Mouse (Mus musculus) embryonic facial prominence, embryonic 14.5 days (tissue): ENCODE measurements at regions not wholly inside any gene's neighbourhood (a gene's known extent, or its start where the extent isn't known, plus 50 kb on each side); places are given as distances from the start of the nearest gene placed in this dataset.

Experiments
- ATAC-seq: fragments of 200-750 bp; cut with Nextera tagmentation; 2 replicates; pipeline ENCODE4 v1.8.0; 2017; ENCODE audit warnings: low read depth, moderate number of reproducible peaks, moderate TSS enrichment
- DNase-seq: peaks from one replicate; pipeline ENCODE4 v3.0.0-alpha.2; 2015; ENCODE audit warnings: low spot score
- H3K27ac ChIP-seq: fragments of 300-500 bp; sonication (generic); replicated peaks from 2 replicates; pipeline ENCODE4 v1.5.1; 2014; ENCODE audit warnings: low read depth, mild to moderate bottlenecking, low read length, moderate library complexity
- H3K27me3 ChIP-seq: fragments of 300-500 bp; sonication (generic); replicated peaks from 2 replicates; pipeline ENCODE4 v1.6.1; 2014; ENCODE audit warnings: low read length; ENCODE audit not compliant: control insufficient read depth, insufficient read depth
- H3K36me3 ChIP-seq: fragments of 300-500 bp; sonication (generic); 2 replicates; pipeline ENCODE4 v1.6.1; 2014; ENCODE audit warnings: low read length, mixed read lengths; ENCODE audit not compliant: control insufficient read depth, insufficient read depth
- H3K4me1 ChIP-seq: fragments of 300-500 bp; sonication (generic); 2 replicates; pipeline ENCODE4 v1.6.1; 2014; ENCODE audit warnings: antibody characterized with exemption, low read length; ENCODE audit not compliant: control insufficient read depth, insufficient read depth
- H3K4me2 ChIP-seq: fragments of 300-500 bp; sonication (generic); 2 replicates; pipeline ENCODE4 v1.6.1; 2014; ENCODE audit warnings: low read depth, mild to moderate bottlenecking, low read length, moderate library complexity, mixed read lengths
- H3K4me3 ChIP-seq: fragments of 300-500 bp; sonication (generic); 2 replicates; pipeline ENCODE4 v1.5.1; 2014; ENCODE audit warnings: low read depth, mild to moderate bottlenecking, low read length
- H3K9ac ChIP-seq: fragments of 300-500 bp; sonication (generic); 2 replicates; pipeline ENCODE4 v1.6.1; 2014; ENCODE audit warnings: low read depth, mild to moderate bottlenecking, low read length, moderate library complexity, mixed read lengths
- H3K9me3 ChIP-seq: fragments of 300-500 bp; sonication (generic); 2 replicates; pipeline ENCODE4 v1.6.1; 2016; ENCODE audit warnings: low read length; ENCODE audit not compliant: control insufficient read depth
- WGBS: fragments of 180-500 bp; shearing (Covaris S2); extraction: QIAGEN DNeasy Blood & Tissue Kit; methylation state at CpG from one replicate; pipeline ENCODE4 v1.1.7; 2014; 5-methylcytosine and 5-hydroxymethylcytosine counted together

DNA sequence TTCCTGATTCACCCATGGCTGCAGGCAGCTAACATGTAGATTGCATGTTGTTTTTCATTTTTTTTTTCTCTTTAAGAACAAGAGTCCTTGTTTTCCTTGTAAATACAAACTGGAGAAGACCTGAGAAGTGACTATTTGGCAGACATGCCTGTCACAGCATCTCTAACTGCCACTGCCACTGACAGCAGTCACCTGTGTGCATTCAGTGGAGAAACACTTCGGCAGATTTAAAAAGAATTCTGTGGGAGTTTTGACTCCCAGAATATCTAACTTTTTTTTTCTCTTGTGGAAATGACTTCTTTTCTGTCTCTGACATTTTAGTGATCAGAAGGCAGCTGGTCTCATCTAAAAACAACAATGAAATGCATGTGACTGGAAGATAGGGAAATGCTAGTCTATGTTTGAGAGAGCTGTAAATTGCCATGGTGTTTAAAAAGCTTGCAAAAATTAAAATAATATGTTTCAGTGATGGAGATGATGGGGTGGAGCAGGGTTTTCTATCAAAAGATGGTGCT lies 526.0 kb upstream of the Agtr1b start:
- H3K4me3 ChIP-seq, result no peak overlapping the region
- H3K36me3 ChIP-seq, result no peaks in the 10 kb centered on the region
- no peak for DNase-seq
- H3K9ac ChIP-seq, result no peak overlapping the region
- H3K27ac ChIP-seq, result no peak overlapping the region
- 67% methylated on average over 1 of the region's 1 CpGs for WGBS
- H3K4me2 ChIP-seq, result no peak overlapping the region
- H3K4me1 ChIP-seq, result no peaks in the 10 kb centered on the region
- H3K9me3 ChIP-seq, result no peaks in the 10 kb centered on the region
- no peak for ATAC-seq
- no peaks in the 10 kb centered on the region for H3K27me3 ChIP-seq

DNA sequence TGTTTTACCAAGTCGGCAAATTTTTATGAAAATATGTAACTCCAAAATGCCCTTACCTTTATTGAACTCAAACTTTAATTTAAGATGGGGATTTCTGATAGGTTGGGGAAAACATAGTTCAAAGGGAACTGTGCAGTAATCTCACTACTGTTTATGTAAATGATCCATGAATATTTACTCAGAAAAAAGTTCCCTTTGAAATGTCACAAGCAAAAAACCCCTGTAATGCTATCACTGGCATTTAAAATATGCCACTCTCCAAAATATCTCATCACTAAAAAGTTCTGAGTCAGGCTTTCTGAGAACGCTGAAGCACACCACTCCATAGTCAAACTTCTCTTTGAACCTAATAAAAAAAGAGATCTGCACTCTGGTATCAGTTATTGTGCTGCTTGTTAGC lies 497.3 kb upstream of the Agtr1b start:
- WGBS, result 79% methylated on average over 2 of the region's 2 CpGs
- no peak for ATAC-seq

DNA sequence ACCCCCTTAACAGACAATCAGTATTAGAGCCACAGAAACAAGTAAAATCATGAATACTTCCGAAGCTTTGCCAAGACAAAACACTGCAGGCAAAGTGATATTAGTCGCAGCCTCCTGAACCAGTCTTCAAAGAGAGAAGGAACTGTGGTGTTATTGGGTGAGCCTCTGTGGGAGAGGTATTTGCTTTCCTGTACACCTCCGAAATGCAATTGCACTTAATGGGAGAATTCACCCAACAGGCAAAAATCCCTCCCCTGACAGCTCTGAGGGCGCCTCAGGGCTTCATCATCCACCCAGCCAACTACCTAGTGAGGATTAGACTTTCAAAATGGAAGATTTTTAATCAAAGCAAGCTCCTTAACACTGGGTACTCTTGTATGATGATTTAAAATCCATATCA lies 464.1 kb upstream of the Agtr1b start:
- no peak overlapping the region for H3K4me2 ChIP-seq
- no peak overlapping the region for H3K9ac ChIP-seq
- H3K4me1 ChIP-seq, result no peaks in the 10 kb centered on the region
- H3K36me3 ChIP-seq, result no peaks in the 10 kb centered on the region
- H3K4me3 ChIP-seq, result no peak overlapping the region
- DNase-seq (peak; percentile 15), ATAC-seq (no peak)
- WGBS, result 63% methylated on average over 4 of the region's 4 CpGs
- H3K9me3 ChIP-seq, result no peaks in the 10 kb centered on the region
- no peak overlapping the region for H3K27ac ChIP-seq
- no peaks in the 10 kb centered on the region for H3K27me3 ChIP-seq

More for the DNA sequence above, 497.3 kb upstream of the Agtr1b start:
- Histone ChIP-seq H3K27ac (no peak overlapping the region), H3K4me3 (no peak overlapping the region), H3K4me2 (no peak overlapping the region), H3K4me1 (no peaks in the 10 kb centered on the region), H3K9ac (no peak overlapping the region), H3K9me3 (no peaks in the 10 kb centered on the region; the same call in 1 of the 2 replicates), H3K27me3 (no peaks in the 10 kb centered on the region), H3K36me3 (no peaks in the 10 kb centered on the region)
- no peak for DNase-seq

DNA sequence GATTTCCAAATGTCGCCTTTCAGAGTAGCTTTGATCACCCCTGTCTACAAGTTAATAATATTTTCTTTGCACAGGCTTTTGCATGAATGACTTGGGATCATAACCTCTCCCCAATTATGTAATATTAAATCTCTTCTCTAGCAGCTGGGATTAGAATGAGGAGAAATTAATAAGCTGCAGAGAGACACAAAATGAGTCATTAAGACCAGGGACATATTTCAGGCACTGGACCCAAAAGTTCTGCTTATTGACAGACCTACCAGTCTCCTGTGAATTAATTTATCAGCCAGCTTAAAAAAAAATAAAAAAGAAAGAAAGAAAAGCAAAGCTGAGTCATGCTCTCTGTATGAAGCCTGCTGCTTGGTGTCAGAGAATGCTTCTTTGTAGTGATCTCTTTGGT lies 462.4 kb upstream of the Agtr1b start:
- no peak for DNase-seq
- H3K4me2 ChIP-seq, result no peak overlapping the region
- no peak overlapping the region for H3K4me3 ChIP-seq
- H3K9ac ChIP-seq, result no peak overlapping the region
- no peaks in the 10 kb centered on the region for H3K9me3 ChIP-seq
- no peaks in the 10 kb centered on the region for H3K27me3 ChIP-seq
- 48% methylated on average over 1 of the region's 1 CpGs for WGBS
- H3K36me3 ChIP-seq, result no peaks in the 10 kb centered on the region
- H3K27ac ChIP-seq, result no peak overlapping the region
- no peak for ATAC-seq
- H3K4me1 ChIP-seq, result no peaks in the 10 kb centered on the region

DNA sequence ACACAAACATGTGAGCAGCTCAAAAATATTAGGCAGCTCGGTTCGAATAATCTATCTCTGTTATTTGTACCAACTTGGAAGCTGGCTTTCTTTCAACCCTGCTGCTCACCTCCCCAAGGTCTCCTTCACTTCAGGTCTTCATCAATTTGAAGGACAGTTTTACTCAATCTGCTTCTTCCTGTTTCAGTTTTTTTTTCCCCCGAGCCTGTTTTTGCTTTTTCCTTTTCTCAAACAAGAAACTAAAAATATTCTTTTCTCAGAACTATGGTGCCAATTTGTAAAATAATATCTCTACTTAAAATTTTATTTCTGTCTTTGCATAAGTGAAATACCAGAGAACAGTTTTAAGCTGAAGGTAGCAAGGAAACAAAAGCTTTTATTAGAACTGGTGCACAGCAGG lies 461.8 kb upstream of the Agtr1b start:
- 51% methylated on average over 3 of the region's 3 CpGs for WGBS
- no peak for ATAC-seq

DNA sequence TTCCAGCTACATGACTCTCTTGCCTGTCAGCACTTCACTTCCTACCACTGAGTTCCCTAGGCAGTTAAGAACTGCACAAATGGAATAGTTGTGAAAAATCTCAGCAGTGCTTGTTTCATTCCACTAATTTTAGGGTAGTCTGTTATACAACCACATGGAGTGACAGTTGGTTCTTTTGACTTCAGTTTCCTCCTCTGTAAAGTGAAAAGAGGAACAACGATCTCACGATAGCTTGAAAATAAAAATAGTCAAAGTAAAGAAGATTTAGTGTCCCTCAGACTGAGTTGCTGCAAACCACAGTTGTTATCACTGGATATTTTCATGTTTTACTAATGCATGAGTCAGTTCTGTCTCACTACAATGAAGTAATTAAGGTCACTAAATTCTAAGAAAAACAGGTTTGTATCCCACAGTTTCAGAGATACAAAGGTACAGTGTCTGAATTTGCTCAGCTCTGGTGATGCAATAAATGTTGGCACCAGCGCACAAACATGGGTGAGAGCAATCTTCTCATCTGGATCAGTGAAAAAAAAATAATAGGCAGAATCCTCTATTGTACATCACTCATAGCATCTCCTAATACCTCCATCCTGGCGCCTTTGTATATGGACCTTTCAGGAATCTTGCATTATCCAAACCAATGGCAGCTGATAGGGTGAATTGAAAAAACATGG lies 458.8 kb upstream of the Agtr1b start:
- H3K4me3 ChIP-seq, result no peak overlapping the region
- no peaks in the 10 kb centered on the region for H3K9me3 ChIP-seq
- H3K36me3 ChIP-seq, result no peaks in the 10 kb centered on the region
- H3K4me2 ChIP-seq, result no peak overlapping the region
- no peaks in the 10 kb centered on the region for H3K27me3 ChIP-seq
- DNase-seq (no peak), ATAC-seq (no peak)
- no peak overlapping the region for H3K9ac ChIP-seq
- H3K4me1 ChIP-seq, result no peaks in the 10 kb centered on the region
- 85% methylated on average over 4 of the region's 4 CpGs for WGBS
- no peak overlapping the region for H3K27ac ChIP-seq

More for the DNA sequence above, 461.8 kb upstream of the Agtr1b start:
- Histone ChIP-seq H3K4me3 (no peak overlapping the region), H3K9me3 (no peaks in the 10 kb centered on the region), H3K9ac (no peak overlapping the region), H3K4me2 (no peak overlapping the region), H3K27ac (no peak overlapping the region), H3K27me3 (no peaks in the 10 kb centered on the region), H3K36me3 (no peaks in the 10 kb centered on the region), H3K4me1 (no peaks in the 10 kb centered on the region)
- no peak for DNase-seq

DNA sequence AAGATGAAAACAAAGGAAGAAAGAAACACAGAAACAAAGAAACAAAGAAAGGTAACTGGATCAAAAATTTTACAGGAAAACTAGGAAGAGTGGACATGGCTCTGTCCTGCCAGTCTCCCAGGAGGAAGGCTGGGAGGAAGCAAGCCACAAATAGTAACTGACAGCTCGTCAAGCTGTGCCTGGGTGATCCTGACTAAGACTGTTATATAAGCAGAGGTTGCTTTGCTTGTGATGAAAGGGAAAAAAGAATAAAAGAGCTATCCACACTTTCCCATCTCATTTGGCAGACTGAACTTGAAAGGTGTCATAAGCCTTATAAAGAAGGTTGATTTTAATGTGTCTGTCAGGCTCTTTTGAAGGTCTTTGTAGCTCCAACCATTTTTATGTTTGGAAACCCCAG lies 455.2 kb upstream of the Agtr1b start:
- Histone ChIP-seq H3K4me3 (no peak overlapping the region), H3K4me2 (no peak overlapping the region), H3K27me3 (no peaks in the 10 kb centered on the region), H3K9me3 (no peaks in the 10 kb centered on the region), H3K36me3 (no peaks in the 10 kb centered on the region), H3K27ac (no peak overlapping the region), H3K4me1 (no peaks in the 10 kb centered on the region), H3K9ac (no peak overlapping the region)
- ATAC-seq (no peak), DNase-seq (no peak)
- 15% methylated on average over 1 of the region's 1 CpGs for WGBS

DNA sequence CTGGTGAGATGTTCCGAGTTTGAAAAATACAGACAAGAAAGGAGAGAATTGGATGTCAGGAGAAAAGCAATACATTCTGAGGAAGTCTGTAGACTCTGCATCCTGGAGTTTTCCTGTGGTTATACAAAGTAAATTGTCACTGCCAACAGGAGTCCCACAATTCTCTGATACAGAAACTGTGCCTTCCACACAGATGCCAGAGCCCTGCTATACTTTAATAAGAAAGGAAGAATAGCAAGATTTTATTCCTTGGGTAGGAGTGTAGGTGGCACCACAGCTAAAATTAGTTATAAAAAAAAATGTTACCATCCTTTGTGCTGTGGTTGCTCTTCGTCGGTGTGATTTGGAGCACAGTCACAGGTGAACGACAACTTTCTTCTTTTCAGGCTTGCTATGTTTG lies 454.7 kb upstream of the Agtr1b start:
- Histone ChIP-seq H3K4me1 (no peaks in the 10 kb centered on the region), H3K27me3 (no peaks in the 10 kb centered on the region), H3K27ac (no peak overlapping the region), H3K4me3 (no peak overlapping the region), H3K9me3 (no peaks in the 10 kb centered on the region), H3K4me2 (no peak overlapping the region), H3K36me3 (no peaks in the 10 kb centered on the region), H3K9ac (no peak overlapping the region)
- ATAC-seq, result no peak
- 76% methylated on average over 4 of the region's 4 CpGs for WGBS
- no peak for DNase-seq

DNA sequence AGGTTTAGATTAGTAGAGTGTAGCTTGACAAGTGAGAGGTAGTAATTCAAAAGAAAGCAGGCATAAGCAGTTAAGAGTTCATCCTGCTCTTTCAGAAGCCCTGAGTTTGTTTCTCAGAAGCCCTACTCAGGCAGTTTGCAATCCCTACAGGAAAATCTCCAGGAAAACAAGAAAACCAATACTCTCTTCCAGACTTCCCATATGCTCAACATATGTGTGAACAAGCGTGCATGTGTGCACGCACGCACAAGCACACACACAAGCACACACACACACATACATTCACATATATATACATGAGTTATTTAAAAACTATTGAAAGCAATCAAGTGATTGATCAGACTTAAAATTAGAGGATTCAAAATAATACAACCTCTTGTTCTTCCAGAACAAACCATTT lies 453.1 kb upstream of the Agtr1b start:
- no peak overlapping the region for H3K9ac ChIP-seq
- no peak overlapping the region for H3K4me3 ChIP-seq
- DNase-seq (peak; percentile 20), ATAC-seq (no peak)
- no peaks in the 10 kb centered on the region for H3K4me1 ChIP-seq
- no peak overlapping the region for H3K27ac ChIP-seq
- H3K27me3 ChIP-seq, result no peaks in the 10 kb centered on the region
- H3K36me3 ChIP-seq, result no peaks in the 10 kb centered on the region
- H3K4me2 ChIP-seq, result no peak overlapping the region
- H3K9me3 ChIP-seq, result no peaks in the 10 kb centered on the region
- WGBS, result 75% methylated on average over 3 of the region's 3 CpGs
